Mouse (Mus musculus) CH12.LX (cell line): ENCODE data around the gene 1500009L16Rik.

Source experiments
- CTCF ChIP-seq, 2 experiments: IDR thresholded peaks in 1 of 2; conservative IDR thresholded peaks in 1 of 2; 2 replicates each; pipeline ENCODE4 v1.5.1; 2011 to 2012; ENCODE audit warnings: low read depth in 2 of 2, low read length in 2 of 2, improper control_type of control experiment in 1 of 2, inconsistent platforms in 1 of 2, mild to moderate bottlenecking in 1 of 2, moderate library complexity in 1 of 2
- EP300 ChIP-seq: IDR thresholded peaks from 2 replicates; pipeline ENCODE4 v1.6.1; 2011; ENCODE audit warnings: low read length, improper control_type of control experiment
- HCFC1 ChIP-seq: IDR thresholded peaks from 2 replicates; pipeline ENCODE4 v1.6.1; 2012; ENCODE audit warnings: low read depth, mild to moderate bottlenecking, inconsistent platforms, low read length, improper control_type of control experiment
- MAFK ChIP-seq: IDR thresholded peaks from 2 replicates; pipeline ENCODE4 v1.6.1; 2011; ENCODE audit warnings: low read length, improper control_type of control experiment; ENCODE audit not compliant: insufficient replicate concordance
- PAX5 ChIP-seq: IDR thresholded peaks from 2 replicates; pipeline ENCODE4 v1.6.1; 2012; ENCODE audit warnings: low read length, inconsistent platforms, mixed read lengths
- POLR2AphosphoS2 ChIP-seq: IDR thresholded peaks from 2 replicates; pipeline ENCODE4 v1.6.1; 2011; ENCODE audit warnings: low read depth, low read length, improper control_type of control experiment
- TCF12 ChIP-seq: IDR thresholded peaks from 2 replicates; pipeline ENCODE4 v1.6.1; 2014; ENCODE audit warnings: low read depth, mild to moderate bottlenecking, inconsistent platforms, low read length, improper control_type of control experiment
- ZC3H11A ChIP-seq: IDR thresholded peaks from 2 replicates; pipeline ENCODE4 v1.6.1; 2012; ENCODE audit warnings: low read depth, mild to moderate bottlenecking, inconsistent platforms, low read length, improper control_type of control experiment

GRCm38 (mm10) chr10:83766882-83767281 is 44.2 kb downstream of the 1500009L16Rik start:
- TF ChIP-seq POLR2AphosphoS2 (no peak), EP300 (no peak), CTCF (conservative IDR thresholded peaks at IDR 0.05 in 1 of 2, IDR thresholded peaks at IDR 0.05 in 1 of 2; ENCODE audit: low read depth in 2 of 2, low read length in 2 of 2) (no peak), PAX5 (no peak), HCFC1 (no peak), ZC3H11A (no peak), TCF12 (no peak), MAFK (no peak)
